In genomic region chr6:51399113-51399518, GRCm38 (mm10) we compare ENCODE assay signal across 8 mouse cellular contexts. TPM values are rescaled to one million over a fixed set of nuclear protein-coding genes. Genes with fewer than 3 reads are reported as not detected.
DNase-seq lines count a peak whose midpoint lies in the region; ATAC-seq and TF ChIP-seq lines count a peak whose summit lies in the region.

No protein-coding gene starts in this region.

- no peak for TF ChIP-seq CTCF in kidney, postnatal 0 days (IDR thresholded peaks at IDR 0.05; ENCODE audit: low read depth)

- no peaks in the 10 kb centered on the region for H3K9me3 ChIP-seq in megakaryocyte, embryonic 14.5 days
- H3K9me3 ChIP-seq in kidney, postnatal 0 days (replicated peaks; ENCODE audit: low read length), result no peaks in the 10 kb centered on the region

- H3K4me3 ChIP-seq in megakaryocyte, embryonic 14.5 days (replicated peaks), result peak overlapping the region; percentile 40
- H3K4me3 ChIP-seq in kidney, postnatal 0 days (replicated peaks; ENCODE audit: low read depth, low read length), result no peak overlapping the region

- no peaks in the 10 kb centered on the region for H3K36me3 ChIP-seq in megakaryocyte, embryonic 14.5 days (replicated peaks; ENCODE audit: low read length)
- no peaks in the 10 kb centered on the region for H3K36me3 ChIP-seq in kidney, postnatal 0 days (ENCODE audit: insufficient read depth, low read length)

- DNase-seq in heart, adult 9 months (ENCODE audit: low spot score in 2 of 2), result peak; percentile 35 to 38
- DNase-seq in kidney, postnatal 0 days (ENCODE audit: low spot score), result peak; percentile 90
- DNase-seq in lung, postnatal 36 days, result peak; percentile 77
- no peak for DNase-seq in frontal cortex, adult 2 months (ENCODE audit: extremely low spot score in 1 of 2, low spot score in 1 of 2)
- DNase-seq in ovary, adult 18-20 months (ENCODE audit: low spot score), result no peak

- H3K4me2 ChIP-seq in kidney, postnatal 0 days (ENCODE audit: low read length), result no peak overlapping the region

- peaks cover 33% of the 10 kb centered on the region for H3K27me3 ChIP-seq in megakaryocyte, embryonic 14.5 days (replicated peaks)
- H3K27me3 ChIP-seq in kidney, postnatal 0 days (ENCODE audit: insufficient read depth, low read length), result no peaks in the 10 kb centered on the region

- 14% methylated on average over 6 of the region's 6 CpGs for WGBS in kidney, postnatal 0 days

- H3K9ac ChIP-seq in kidney, postnatal 0 days (ENCODE audit: low read depth, low read length), result no peak overlapping the region

- ATAC-seq in megakaryocyte, adult 5-6 weeks (ENCODE audit: poor library complexity, severe bottlenecking), result no peak
- ATAC-seq in kidney, postnatal 0 days (replicated peaks; ENCODE audit: low FRiP score, low read depth), result peak; percentile 83
- ATAC-seq in activated CD4-positive, CD25-positive, alpha-beta regulatory T cell, adult 4 months, result no peak

- H3K27ac ChIP-seq in kidney, postnatal 0 days, result peak overlapping the region; percentile 26; the same call in 1 of the 2 replicates

- H3K4me1 ChIP-seq in megakaryocyte, embryonic 14.5 days, result peaks cover 9% of the 10 kb centered on the region
- peaks cover 10% of the 10 kb centered on the region; the same call in 1 of the 2 replicates for H3K4me1 ChIP-seq in kidney, postnatal 0 days (replicated peaks; ENCODE audit: insufficient read depth, low read length)

RNA-seq across cellular contexts. Expression of gene Nfe2l3, which starts 33.4 kb away (rescaled TPM):
- not detected in 2 replicates for polyA plus RNA-seq in megakaryocyte, embryonic 14.5 days (2012; ENCODE audit: insufficient read depth, low replicate concordance)
- total RNA-seq in megakaryocyte, adult 5-6 weeks (2015), result 0.11 TPM in 1 of 2 replicates, not detected in the other
- total RNA-seq in megakaryocyte, adult 5-6 weeks (2017), result 0.48 TPM in 1 of 2 replicates, not detected in the other
- 4.0 and 5.0 TPM in 2 replicates for polyA plus RNA-seq in kidney, postnatal 0 days (2015; fragmentation: Nextera tagmentation; extraction: Ambion mirVana)
- 2.4 and 3.1 TPM in 2 replicates for polyA plus RNA-seq in frontal cortex, adult 2 months (2012; rRNA removed)
- 1 to 10 TPM in 1 of 2 experiments, under 1 TPM in 1; 0.60 to 1.0 TPM for polyA plus RNA-seq in activated CD4-positive, CD25-positive, alpha-beta regulatory T cell, adult 4 months (2017; shearing (Covaris generic))

Comparison
In these comparisons a context has a peak if more than half of its experiments do, and no peak if none do; other contexts are left out.
1. DNase-seq: peak in heart, adult 9 months (2 of 2), kidney, postnatal 0 days (single experiment) and lung, postnatal 36 days (single experiment); none in frontal cortex, adult 2 months (0 of 2) and ovary, adult 18-20 months (single experiment).